Mouse (Mus musculus) midbrain, embryonic 14.5 days (tissue): Measurements from ENCODE around the gene Ctbp2. TPM values are rescaled to one million over a fixed set of nuclear protein-coding genes. Genes with fewer than 3 reads are reported as not detected.
A peak's percentile ranks its signal among the peaks of the same experiment; 100 is the strongest.

Experiments used
- ATAC-seq: fragments of 200-750 bp; cut with Nextera tagmentation; 2 replicates; pipeline ENCODE4 v1.8.0; 2017; ENCODE audit warnings: moderate number of reproducible peaks, moderate library complexity; ENCODE audit not compliant: low FRiP score, low TSS enrichment
- DNase-seq: peaks from one replicate; pipeline ENCODE4 v3.0.0-alpha.2; 2015
- H3K27ac ChIP-seq: fragments of 300-500 bp; sonication (generic); replicated peaks from 2 replicates; pipeline ENCODE4 v1.5.1; 2014; ENCODE audit warnings: mild to moderate bottlenecking, low read depth, low read length, moderate library complexity
- H3K27me3 ChIP-seq: fragments of 300-500 bp; sonication (generic); 2 replicates; pipeline ENCODE4 v1.6.1; 2014; ENCODE audit warnings: low read length, control low read depth, mixed read lengths; ENCODE audit not compliant: control insufficient read depth, insufficient read depth
- H3K36me3 ChIP-seq: fragments of 300-500 bp; sonication (generic); 2 replicates; pipeline ENCODE4 v1.6.1; 2014; ENCODE audit warnings: low read length, control low read depth; ENCODE audit not compliant: control insufficient read depth, insufficient read depth
- H3K4me1 ChIP-seq: fragments of 300-500 bp; sonication (generic); 2 replicates; pipeline ENCODE4 v1.6.1; 2014; ENCODE audit warnings: mild to moderate bottlenecking, antibody characterized with exemption, low read length, control low read depth; ENCODE audit not compliant: control insufficient read depth, insufficient read depth
- H3K4me2 ChIP-seq: fragments of 300-500 bp; sonication (generic); 2 replicates; pipeline ENCODE4 v1.6.1; 2014; ENCODE audit warnings: mild to moderate bottlenecking, low read length, moderate library complexity
- H3K4me3 ChIP-seq: fragments of 300-500 bp; sonication (generic); replicated peaks from 2 replicates; pipeline ENCODE4 v1.5.1; 2014; ENCODE audit warnings: low read depth, low read length
- H3K9ac ChIP-seq: fragments of 300-500 bp; sonication (generic); replicated peaks from 2 replicates; pipeline ENCODE4 v1.6.1; 2014; ENCODE audit warnings: mild to moderate bottlenecking, low read length, moderate library complexity
- H3K9me3 ChIP-seq: fragments of 300-500 bp; sonication (generic); 2 replicates; pipeline ENCODE4 v1.6.1; 2016; ENCODE audit warnings: low read length, control low read depth, mixed read lengths; ENCODE audit not compliant: control insufficient read depth
- WGBS: fragments of 180-500 bp; shearing (Covaris S2); extraction: QIAGEN DNeasy Blood & Tissue Kit; methylation state at CpG from one replicate; pipeline ENCODE4 v1.1.7; 2014; 5-methylcytosine and 5-hydroxymethylcytosine counted together
- polyA plus RNA-seq: library from polyadenylated mRNA; unstranded; fragments of >200 nt; fragmentation: Nextera tagmentation; extraction: Ambion mirVana; gene quantifications from 2 replicates; pipeline ENCODE4 v1.2.1, GENCODE M21; 2014

The Ctbp2 gene
- polyA plus RNA-seq, 1 experiment from 2014 or later: 75.2 TPM

DNA sequence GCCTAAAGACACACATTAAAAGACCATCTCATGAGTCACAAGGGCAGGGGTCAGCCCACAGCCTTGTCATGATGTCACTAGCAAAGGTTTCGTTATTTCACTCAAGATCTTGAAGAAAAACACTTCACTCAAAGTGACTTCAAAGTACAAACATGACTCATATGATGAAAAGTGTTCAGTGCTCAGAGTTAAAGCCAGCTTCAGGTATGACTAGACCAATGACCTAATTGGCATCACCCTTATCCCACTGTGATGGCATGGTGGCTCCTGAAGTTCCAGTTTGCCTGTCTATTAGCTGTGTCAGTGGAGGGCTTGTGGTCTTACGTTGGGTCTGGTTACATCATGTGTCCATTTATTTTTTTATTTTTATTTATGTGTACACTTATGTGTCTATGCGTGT is 35.4 kb upstream of the Ctbp2 start:
- no peaks in the 10 kb centered on the region for H3K27me3 ChIP-seq
- no peak overlapping the region for H3K27ac ChIP-seq
- no peaks in the 10 kb centered on the region for H3K36me3 ChIP-seq
- DNase-seq: no peak
- no peaks in the 10 kb centered on the region for H3K9me3 ChIP-seq
- no peak overlapping the region for H3K4me2 ChIP-seq
- H3K4me3 ChIP-seq: no peak overlapping the region
- WGBS: 95% methylated on average over 3 of the region's 3 CpGs
- no peak overlapping the region for H3K9ac ChIP-seq
- no peak for ATAC-seq
- no peaks in the 10 kb centered on the region for H3K4me1 ChIP-seq

DNA sequence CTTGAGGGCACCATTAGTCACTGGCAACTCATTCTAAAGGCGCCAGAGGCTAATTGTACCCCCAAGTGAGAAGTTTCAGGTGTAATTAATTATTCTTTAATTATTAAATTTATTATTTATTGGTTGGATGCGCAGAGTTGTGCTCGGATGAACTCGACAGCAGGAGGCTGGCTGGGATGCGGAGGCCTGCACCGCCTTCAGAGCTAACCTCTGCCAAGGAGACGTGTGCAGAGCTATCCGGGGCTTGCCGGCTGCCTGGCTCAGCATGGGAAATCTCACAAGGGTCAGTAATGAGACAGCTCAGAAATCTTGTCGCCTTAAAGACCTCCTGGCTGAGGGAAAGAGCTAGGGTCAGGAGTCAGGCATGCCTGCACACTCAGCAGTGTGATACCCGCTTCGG is 31.5 kb upstream of the Ctbp2 start:
- no peak overlapping the region for H3K27ac ChIP-seq
- 80% methylated on average over 12 of the region's 12 CpGs for WGBS
- no peak overlapping the region for H3K4me2 ChIP-seq
- DNase-seq (no peak), ATAC-seq (no peak)
- no peak overlapping the region for H3K9ac ChIP-seq
- no peaks in the 10 kb centered on the region for H3K27me3 ChIP-seq
- H3K36me3 ChIP-seq: no peaks in the 10 kb centered on the region
- H3K4me1 ChIP-seq: no peaks in the 10 kb centered on the region
- H3K9me3 ChIP-seq: no peaks in the 10 kb centered on the region
- H3K4me3 ChIP-seq: no peak overlapping the region

DNA sequence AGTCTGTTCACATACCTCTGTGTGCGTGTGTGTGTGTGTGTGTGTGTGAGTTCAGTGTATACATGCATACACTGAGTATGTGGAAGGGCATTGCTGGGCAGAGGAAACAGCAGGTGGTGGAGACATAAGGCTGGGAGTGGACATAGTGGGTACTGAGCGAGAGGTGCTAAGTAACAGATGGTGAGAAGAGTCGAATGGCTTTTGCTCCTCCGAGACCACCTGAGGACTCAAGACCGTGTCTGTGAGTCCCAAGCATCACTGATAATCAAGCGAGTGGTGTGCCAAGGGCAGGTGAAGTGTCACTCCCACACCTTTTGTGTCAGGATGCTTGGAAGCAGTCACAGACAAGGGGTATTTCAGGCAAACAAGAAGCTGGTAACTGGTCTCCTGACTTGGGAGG is 30.7 kb upstream of the Ctbp2 start:
- Histone ChIP-seq H3K27ac (no peak overlapping the region), H3K4me1 (no peaks in the 10 kb centered on the region), H3K9ac (no peak overlapping the region), H3K27me3 (no peaks in the 10 kb centered on the region), H3K36me3 (no peaks in the 10 kb centered on the region), H3K9me3 (no peaks in the 10 kb centered on the region), H3K4me3 (no peak overlapping the region), H3K4me2 (no peak overlapping the region)
- ATAC-seq: no peak
- 79% methylated on average over 6 of the region's 6 CpGs for WGBS
- no peak for DNase-seq

DNA sequence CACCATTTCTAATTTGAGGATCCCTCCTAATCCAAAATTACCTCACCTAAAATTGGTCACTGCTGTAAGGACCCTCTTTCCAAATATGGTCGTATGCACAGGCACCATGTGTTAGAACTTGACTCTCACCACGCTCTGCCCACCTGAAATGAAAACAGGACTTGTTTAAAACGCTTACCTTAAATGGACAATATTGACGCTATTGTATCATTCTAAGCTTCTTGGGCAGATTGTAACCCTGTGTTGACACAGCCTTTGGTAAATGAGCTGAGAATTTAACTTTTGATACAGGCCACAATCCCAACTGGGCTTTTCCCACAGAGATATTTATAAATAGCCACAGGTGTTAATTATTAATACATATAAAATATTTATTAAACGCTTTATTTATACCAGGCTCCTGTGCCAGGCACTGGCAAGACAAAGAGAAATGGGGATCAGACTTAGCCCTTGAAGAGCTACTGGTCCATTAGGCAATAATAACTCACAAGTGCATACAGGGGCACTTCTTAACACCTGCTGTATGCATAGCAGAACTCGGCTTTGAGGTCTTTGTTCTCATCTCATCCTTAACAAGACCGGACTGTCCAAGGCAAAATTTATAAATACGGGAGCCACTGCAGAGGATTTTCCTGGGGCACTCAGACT is 15.7 kb upstream of the Ctbp2 start:
- Histone ChIP-seq H3K4me2 (no peak overlapping the region), H3K27me3 (no peaks in the 10 kb centered on the region), H3K36me3 (no peaks in the 10 kb centered on the region), H3K4me1 (no peaks in the 10 kb centered on the region), H3K9ac (no peak overlapping the region), H3K27ac (no peak overlapping the region), H3K9me3 (no peaks in the 10 kb centered on the region), H3K4me3 (no peak overlapping the region)
- WGBS: 83% methylated on average over 8 of the region's 8 CpGs
- no peak for DNase-seq
- ATAC-seq: no peak

DNA sequence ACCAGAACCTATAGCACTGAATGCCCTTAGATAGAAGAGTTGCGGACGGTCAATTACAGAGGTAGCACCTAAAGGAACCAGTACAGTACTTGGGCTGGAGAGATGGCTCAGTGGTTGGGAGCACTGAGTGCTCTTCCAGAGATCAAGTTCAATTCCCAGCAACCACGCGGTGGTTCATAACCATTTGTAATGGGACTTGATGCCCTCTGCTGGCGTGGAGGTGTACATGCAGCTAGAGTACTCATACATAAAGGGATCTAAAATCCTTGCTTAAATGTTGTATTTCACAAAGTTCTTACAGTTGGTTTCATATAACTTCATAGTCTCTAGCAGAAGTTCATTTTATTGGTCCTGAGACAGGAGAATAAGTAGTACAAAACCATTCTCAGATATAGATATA is 9.4 kb upstream of the Ctbp2 start:
- ATAC-seq: no peak
- no peaks in the 10 kb centered on the region for H3K9me3 ChIP-seq
- DNase-seq: no peak
- H3K4me1 ChIP-seq: no peaks in the 10 kb centered on the region
- no peak overlapping the region for H3K9ac ChIP-seq
- no peaks in the 10 kb centered on the region for H3K27me3 ChIP-seq
- H3K4me2 ChIP-seq: no peak overlapping the region
- H3K27ac ChIP-seq: no peak overlapping the region
- H3K4me3 ChIP-seq: no peak overlapping the region
- WGBS: 83% methylated on average over 5 of the region's 5 CpGs
- H3K36me3 ChIP-seq: no peaks in the 10 kb centered on the region

DNA sequence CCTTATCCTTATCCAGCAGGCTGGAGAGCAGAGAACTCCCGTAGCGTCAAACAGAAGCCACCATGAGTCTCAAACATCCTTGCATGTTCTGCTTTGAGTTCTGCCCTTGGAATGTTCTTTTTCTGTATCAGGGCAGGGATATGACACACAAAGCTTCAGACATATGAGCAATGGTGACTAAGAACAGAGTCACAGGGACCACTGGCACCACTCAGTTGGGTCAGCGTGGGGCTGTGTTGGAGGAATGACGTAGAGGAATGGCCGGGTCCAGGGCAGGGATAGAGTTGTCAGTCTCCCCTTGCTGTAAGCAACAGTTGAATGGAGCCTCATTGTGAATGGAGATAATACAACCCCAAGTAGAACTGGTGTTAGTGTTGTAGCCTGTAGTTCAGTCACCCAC is 8.5 kb upstream of the Ctbp2 start:
- ATAC-seq (no peak), DNase-seq (no peak)
- Histone ChIP-seq H3K4me2 (no peak overlapping the region), H3K27me3 (no peaks in the 10 kb centered on the region), H3K4me1 (no peaks in the 10 kb centered on the region), H3K4me3 (no peak overlapping the region), H3K36me3 (no peaks in the 10 kb centered on the region), H3K27ac (no peak overlapping the region), H3K9me3 (no peaks in the 10 kb centered on the region), H3K9ac (no peak overlapping the region)
- WGBS: 94% methylated on average over 5 of the region's 5 CpGs

DNA sequence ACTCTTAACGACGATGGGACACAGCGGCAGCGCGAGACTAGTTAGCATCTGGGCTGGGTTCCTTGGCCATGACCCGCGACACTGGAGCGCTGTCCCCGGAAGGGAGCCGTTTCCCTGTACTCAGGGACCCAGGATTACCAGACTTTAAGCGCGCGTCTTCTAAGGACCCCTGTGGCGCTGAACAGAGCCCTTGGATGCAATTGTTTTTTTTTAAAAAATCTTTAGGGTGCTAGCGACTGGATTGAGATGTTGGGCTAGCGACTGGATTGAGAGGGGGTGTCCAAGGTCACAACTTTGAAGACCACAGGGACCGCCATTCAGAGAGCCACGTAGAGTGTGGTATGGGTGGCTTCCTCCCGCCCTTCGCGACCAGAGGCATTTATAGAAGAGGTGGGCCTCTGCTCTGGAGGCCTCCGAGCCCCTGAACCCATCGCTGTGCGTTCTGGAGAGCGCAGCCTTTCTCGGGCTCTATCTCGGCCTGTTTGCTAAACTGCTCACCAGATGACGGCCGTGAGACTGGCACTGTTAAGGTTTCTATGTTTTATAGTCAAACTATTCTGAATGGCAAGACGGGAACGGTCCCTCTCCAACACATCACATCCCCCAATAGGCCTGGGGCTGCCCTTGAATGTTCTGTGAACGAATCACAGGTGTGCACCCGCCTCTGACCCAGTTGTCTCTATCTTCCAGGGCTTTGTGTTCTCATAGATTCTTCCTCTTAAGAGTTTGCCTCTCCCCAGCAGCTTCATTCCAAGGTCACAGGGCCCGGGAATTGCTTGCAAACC is 739 bp upstream of the Ctbp2 start:
- WGBS: 4% methylated on average over 34 of the region's 34 CpGs
- no peak for ATAC-seq
- Histone ChIP-seq H3K36me3 (no peaks in the 10 kb centered on the region), H3K9ac (peak overlapping the region; percentile 96; the same call in 1 of the 2 replicates), H3K4me2 (peak overlapping the region; percentile 99), H3K27ac (0 out of 2 replicates have a peak overlapping the region, but pooled peaks have one; percentile 98), H3K4me3 (peak overlapping the region; percentile 88), H3K27me3 (peaks cover 18% of the 10 kb centered on the region; the same call in 1 of the 2 replicates), H3K9me3 (no peaks in the 10 kb centered on the region), H3K4me1 (peaks cover 17% of the 10 kb centered on the region)
- peak; percentile 50 for DNase-seq

DNA sequence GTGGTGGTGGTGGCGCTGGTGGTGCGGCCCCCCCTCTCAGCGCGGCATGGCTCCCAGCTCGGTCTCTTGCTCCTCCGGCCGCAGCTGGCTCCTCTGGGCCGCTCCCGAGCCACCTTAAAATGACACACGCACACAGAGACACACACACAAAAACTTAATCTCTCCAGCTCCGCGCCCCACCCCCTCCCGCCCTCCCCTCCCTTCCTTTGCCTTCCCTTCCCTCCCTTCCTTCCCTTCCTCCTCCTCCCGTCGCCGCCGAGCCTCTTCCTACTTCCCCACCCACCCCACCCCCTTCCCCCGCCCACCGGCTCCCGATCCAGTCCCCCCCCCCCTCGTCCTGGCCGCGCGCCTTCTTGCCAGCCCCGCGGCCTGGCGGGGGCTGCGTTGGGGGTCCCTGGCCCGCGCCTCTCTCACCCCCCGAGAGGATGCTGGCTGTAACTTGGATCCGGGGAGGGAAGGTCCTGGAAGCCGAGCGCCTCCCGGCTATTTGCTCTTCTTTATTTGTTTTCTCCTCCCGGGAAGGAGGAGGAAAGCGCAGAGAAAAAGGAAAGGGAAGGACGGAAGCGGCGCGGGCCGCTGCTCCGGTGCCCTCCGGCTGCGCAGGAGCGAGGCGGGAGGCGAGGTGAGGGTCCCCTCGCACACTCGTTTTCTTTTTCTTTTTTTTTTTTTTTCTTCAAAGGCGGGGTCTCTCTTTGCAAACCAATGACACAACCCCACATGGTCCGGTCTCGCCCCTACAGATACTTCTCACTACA is 733 bp downstream of the Ctbp2 start, which contains the start of gene Fgfr2:
Gene Fgfr2, minus strand, starts transcription at position 107 of the 755 bp plus-strand sequence.
- H3K9ac ChIP-seq: peak within 1 kb of the TSS; percentile 96
- H3K4me1 ChIP-seq: peaks cover 17% of the 10 kb centered on the region
- H3K9me3 ChIP-seq: no peaks in the 10 kb centered on the region
- H3K4me2 ChIP-seq: peak within 1 kb of the TSS; percentile 99
- ATAC-seq: peak; percentile 78
- H3K36me3 ChIP-seq: no peaks in the 10 kb centered on the region
- peaks cover 18% of the 10 kb centered on the region; the same call in 1 of the 2 replicates for H3K27me3 ChIP-seq
- 2% methylated on average over 37 of the region's 53 CpGs for WGBS
- DNase-seq: peak; percentile 84
- H3K27ac ChIP-seq: peak within 1 kb of the TSS; percentile 98
- peak within 1 kb of the TSS; percentile 88 for H3K4me3 ChIP-seq
